Mouse (Mus musculus): ENCODE results near the gene Lbr. TPM values are rescaled to one million over a fixed set of nuclear protein-coding genes. Genes with fewer than 3 reads are reported as not detected.

Gene Lbr
- polyA plus RNA-seq, 1 experiment, result 17.8 TPM

DNA sequence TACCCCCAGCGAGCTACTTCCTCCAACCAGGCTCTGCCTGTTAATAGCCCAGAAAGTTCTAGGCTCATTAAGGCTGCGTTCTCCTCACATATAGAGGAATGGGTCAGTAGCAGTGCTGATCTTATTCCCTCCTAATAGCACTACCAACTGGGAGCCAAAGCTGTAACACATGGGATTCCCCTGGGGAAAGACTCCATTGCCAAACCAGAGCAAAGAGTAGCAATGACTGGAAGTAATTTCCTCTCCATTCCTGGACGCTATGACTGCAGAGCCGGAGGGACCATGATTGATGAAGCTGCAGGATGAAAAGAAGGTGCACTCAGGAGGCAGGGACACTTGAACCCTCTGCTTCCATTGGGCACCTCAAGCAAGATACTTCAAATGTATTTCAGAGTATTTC lies 7.6 kb upstream of the Lbr start:
- Histone ChIP-seq H3K27ac (ENCODE audit: insufficient read depth, low read length) (no peak overlapping the region), H3K4me3 (replicated peaks; ENCODE audit: insufficient read depth, low read depth, low read length) (no peak overlapping the region), H3K4me1 (ENCODE audit: control insufficient read depth, insufficient read depth, low read length) (peaks cover 4% of the 10 kb centered on the region; the same call in 1 of the 2 replicates), H3K27me3 (ENCODE audit: control insufficient read depth, insufficient read depth, low read length) (no peaks in the 10 kb centered on the region)
- no peak for DNase-seq
- WGBS, result 39% methylated on average over 4 of the region's 4 CpGs
- TF ChIP-seq POLR2A (IDR thresholded peaks at IDR 0.05; ENCODE audit: borderline replicate concordance, insufficient read depth, low read length) (no peak), CTCF (IDR thresholded peaks at IDR 0.05; ENCODE audit: borderline replicate concordance, insufficient read depth, low read depth, low read length) (no peak)

DNA sequence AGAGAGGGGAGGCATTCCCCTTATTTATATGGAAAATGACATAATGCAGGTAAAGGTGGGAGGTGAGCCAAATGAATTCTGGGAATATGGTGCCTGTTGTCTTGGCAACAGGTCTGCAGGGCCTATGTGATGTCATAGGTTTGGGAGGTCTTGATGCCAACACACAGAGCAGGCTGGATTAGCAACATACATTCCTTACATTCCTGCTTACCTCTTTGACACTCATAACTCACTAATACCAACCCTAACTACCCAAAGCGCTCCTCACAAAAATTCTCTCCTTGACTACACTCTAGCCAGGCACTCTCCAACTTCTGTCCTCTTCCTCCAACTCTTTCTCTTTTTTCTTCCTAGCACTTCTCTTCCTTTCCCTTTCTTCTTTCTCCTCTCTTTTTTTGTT lies 5.4 kb upstream of the Lbr start:
- DNase-seq, result no peak
- no peak overlapping the region for H3K27ac ChIP-seq (ENCODE audit: insufficient read depth, low read length)
- TF ChIP-seq CTCF (IDR thresholded peaks at IDR 0.05; ENCODE audit: borderline replicate concordance, insufficient read depth, low read depth, low read length) (no peak), POLR2A (IDR thresholded peaks at IDR 0.05; ENCODE audit: borderline replicate concordance, insufficient read depth, low read length) (no peak)
- no peak overlapping the region for H3K4me3 ChIP-seq (replicated peaks; ENCODE audit: insufficient read depth, low read depth, low read length)
- WGBS, result 96% methylated on average over 1 of the region's 1 CpGs
- no peaks in the 10 kb centered on the region for H3K27me3 ChIP-seq (ENCODE audit: control insufficient read depth, insufficient read depth, low read length)
- peaks cover 4% of the 10 kb centered on the region; the same call in 1 of the 2 replicates for H3K4me1 ChIP-seq (ENCODE audit: control insufficient read depth, insufficient read depth, low read length)

DNA sequence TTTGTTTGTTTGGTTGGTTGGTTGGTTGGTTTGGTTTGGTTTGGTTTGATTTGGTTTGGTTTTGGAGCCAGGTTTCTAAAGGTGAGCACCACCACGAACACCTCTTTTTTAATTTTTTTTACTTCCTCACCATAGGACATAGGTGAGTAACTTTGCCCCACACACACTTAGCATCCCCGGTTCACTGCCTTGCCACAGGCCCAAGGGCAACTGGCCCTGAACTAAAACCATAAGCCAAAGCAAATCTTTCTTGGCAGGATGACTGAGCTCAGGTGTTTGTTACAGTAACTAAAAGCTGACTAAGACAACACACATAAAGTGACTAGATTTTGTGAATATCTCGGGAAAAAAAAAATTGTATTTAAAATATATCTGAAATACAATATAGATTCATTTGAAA lies 4.5 kb upstream of the Lbr start:
- 91% methylated on average over 3 of the region's 3 CpGs for WGBS
- H3K27ac ChIP-seq (ENCODE audit: insufficient read depth, low read length), result no peak overlapping the region
- no peaks in the 10 kb centered on the region for H3K27me3 ChIP-seq (ENCODE audit: control insufficient read depth, insufficient read depth, low read length)
- peaks cover 4% of the 10 kb centered on the region; the same call in 1 of the 2 replicates for H3K4me1 ChIP-seq (ENCODE audit: control insufficient read depth, insufficient read depth, low read length)
- no peak for DNase-seq
- H3K4me3 ChIP-seq (replicated peaks; ENCODE audit: insufficient read depth, low read depth, low read length), result no peak overlapping the region
- TF ChIP-seq POLR2A (IDR thresholded peaks at IDR 0.05; ENCODE audit: borderline replicate concordance, insufficient read depth, low read length) (no peak), CTCF (IDR thresholded peaks at IDR 0.05; ENCODE audit: borderline replicate concordance, insufficient read depth, low read depth, low read length) (no peak)

DNA sequence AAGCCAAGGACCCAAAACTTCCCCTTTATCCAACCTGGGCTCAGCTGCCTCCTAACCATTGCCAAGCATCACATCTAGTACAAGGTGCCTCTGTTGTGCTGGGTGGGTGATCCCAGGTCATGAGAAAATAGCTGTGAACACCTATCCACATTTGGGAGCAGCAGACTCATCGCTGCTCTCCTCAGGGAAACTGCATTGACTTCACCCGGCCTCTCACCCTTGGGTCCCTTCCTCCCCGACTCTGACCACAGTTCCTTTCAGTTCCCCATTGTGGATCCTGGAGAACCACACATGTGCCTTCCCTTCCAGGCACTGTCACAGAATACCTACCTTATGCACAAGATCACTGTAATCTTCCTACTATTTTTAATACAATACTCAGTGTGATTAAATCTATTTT lies 2.9 kb upstream of the Lbr start:
- Histone ChIP-seq H3K4me1 (ENCODE audit: control insufficient read depth, insufficient read depth, low read length) (no peaks in the 10 kb centered on the region), H3K27ac (ENCODE audit: insufficient read depth, low read length) (no peak overlapping the region), H3K27me3 (ENCODE audit: control insufficient read depth, insufficient read depth, low read length) (no peaks in the 10 kb centered on the region), H3K4me3 (replicated peaks; ENCODE audit: insufficient read depth, low read depth, low read length) (no peak overlapping the region)
- DNase-seq, result no peak
- TF ChIP-seq CTCF (IDR thresholded peaks at IDR 0.05; ENCODE audit: borderline replicate concordance, insufficient read depth, low read depth, low read length), result no peak
- no peak for TF ChIP-seq POLR2A (IDR thresholded peaks at IDR 0.05; ENCODE audit: borderline replicate concordance, insufficient read depth, low read length)
- WGBS, result 95% methylated on average over 3 of the region's 3 CpGs

DNA sequence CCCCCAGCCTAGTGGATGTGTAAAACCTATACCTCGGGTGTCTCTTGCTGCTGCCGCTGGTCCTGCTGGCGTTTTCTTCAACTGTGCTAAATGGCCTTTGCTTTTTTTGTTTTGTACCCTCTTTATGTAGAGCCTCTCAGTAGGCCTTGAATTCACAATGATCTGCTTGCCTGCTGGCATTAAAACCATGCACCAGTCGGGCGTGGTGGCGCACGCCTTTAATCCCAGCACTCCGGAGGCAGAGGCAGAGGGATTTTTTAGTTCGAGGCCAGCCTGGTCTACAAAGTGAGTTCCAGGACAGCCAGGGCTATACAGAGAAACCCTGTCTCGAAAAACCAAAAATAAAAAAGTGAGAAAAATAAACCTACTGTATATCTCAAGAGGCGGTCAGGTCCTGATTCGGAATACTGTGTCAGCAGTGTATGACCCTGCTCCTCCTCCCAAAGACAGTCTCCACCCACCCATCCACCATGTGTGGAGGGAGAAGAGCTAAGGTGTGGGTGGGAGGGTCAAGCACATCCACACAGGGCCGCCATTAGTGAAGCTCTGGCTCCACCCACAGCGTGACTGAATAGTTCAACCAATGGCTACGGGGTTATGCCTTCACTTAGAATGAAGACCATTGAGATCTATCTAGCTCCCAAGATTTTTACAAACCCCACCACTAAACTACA lies 2.2 kb upstream of the Lbr start:
- H3K27ac ChIP-seq (ENCODE audit: insufficient read depth, low read length), result no peak overlapping the region
- no peaks in the 10 kb centered on the region for H3K27me3 ChIP-seq (ENCODE audit: control insufficient read depth, insufficient read depth, low read length)
- no peak for DNase-seq
- no peak for TF ChIP-seq POLR2A (IDR thresholded peaks at IDR 0.05; ENCODE audit: borderline replicate concordance, insufficient read depth, low read length)
- TF ChIP-seq CTCF (IDR thresholded peaks at IDR 0.05; ENCODE audit: borderline replicate concordance, insufficient read depth, low read depth, low read length), result no peak
- no peaks in the 10 kb centered on the region; the same call in 1 of the 2 replicates for H3K4me1 ChIP-seq (ENCODE audit: control insufficient read depth, insufficient read depth, low read length)
- WGBS, result 91% methylated on average over 15 of the region's 15 CpGs
- H3K4me3 ChIP-seq (replicated peaks; ENCODE audit: insufficient read depth, low read depth, low read length), result no peak overlapping the region

DNA sequence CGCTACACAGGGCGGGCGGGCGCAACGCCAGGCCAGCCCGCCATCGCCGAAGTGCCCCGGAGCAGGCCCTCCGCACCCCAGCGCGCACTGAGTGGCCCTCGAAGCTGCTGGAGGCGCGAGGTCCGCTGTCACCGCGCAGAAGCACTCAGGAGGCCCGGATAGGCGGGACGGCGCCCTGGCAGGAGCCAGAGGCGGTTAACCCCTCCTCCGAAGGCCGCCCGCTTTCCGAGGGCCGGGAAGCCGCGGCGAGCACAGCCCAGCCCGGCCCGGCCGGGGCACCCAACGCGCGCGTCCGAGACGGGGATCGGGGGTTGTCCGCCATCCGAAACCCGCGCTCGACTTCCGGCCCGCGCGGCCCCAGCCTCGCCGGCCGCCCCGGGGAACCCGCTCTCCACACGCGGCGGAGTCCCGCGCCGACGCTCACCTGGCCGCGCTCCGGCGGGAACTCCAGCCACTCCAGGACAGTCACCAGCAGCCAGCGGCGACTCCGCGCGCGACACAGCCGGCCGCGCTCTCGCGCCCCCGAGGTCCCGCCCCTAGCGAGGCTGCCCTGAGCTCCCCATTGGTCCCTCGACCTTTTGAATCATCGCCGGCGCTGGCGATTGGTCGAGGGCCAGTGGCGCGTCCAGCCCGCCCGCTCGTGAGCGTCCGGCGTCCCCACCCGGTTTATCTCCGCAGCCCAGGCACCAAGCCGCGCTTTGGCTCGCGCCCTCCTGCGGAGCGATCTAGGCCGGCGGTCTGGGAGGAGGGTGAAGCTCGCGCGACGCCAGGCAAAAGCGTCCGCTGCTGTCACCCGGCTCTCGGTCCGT lies 778 bp downstream of the Lbr start:
- Histone ChIP-seq H3K4me3 (replicated peaks; ENCODE audit: insufficient read depth, low read depth, low read length) (peak overlapping the region; percentile 95), H3K27ac (ENCODE audit: insufficient read depth, low read length) (peak overlapping the region; percentile 82), H3K27me3 (ENCODE audit: control insufficient read depth, insufficient read depth, low read length) (no peaks in the 10 kb centered on the region), H3K4me1 (ENCODE audit: control insufficient read depth, insufficient read depth, low read length) (peaks cover 2% of the 10 kb centered on the region; the same call in 1 of the 2 replicates)
- WGBS, result under 1% methylated on average over 113 of the region's 113 CpGs
- TF ChIP-seq CTCF (IDR thresholded peaks at IDR 0.05; ENCODE audit: borderline replicate concordance, insufficient read depth, low read depth, low read length) (no peak), POLR2A (IDR thresholded peaks at IDR 0.05; ENCODE audit: borderline replicate concordance, insufficient read depth, low read length) (peak; percentile 81)
- peak; percentile 97 to 98 for DNase-seq

DNA sequence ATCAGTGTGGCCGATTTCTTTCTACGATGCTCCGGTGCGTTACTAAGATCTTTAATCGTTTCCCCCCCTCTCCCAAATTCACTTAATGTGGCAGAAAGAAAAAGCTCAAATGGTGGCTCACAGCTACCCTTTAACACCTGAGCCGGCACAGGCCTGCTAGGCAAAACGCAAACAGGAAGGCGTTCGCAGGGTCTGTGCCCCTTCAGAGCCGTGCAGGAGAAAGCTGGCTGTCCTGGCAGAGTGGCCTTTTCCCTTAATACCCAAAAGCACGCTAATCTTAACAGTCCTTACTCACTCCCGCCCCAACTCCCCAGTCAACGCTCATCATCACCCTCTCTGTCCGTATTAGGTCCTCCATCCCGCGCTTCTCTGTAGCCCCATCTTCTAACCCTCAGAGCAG lies 1.4 kb downstream of the Lbr start:
- WGBS, result under 1% methylated on average over 16 of the region's 16 CpGs
- no peaks in the 10 kb centered on the region for H3K27me3 ChIP-seq (ENCODE audit: control insufficient read depth, insufficient read depth, low read length)
- peak overlapping the region; percentile 62 for H3K27ac ChIP-seq (ENCODE audit: insufficient read depth, low read length)
- DNase-seq, result no peak
- TF ChIP-seq CTCF (IDR thresholded peaks at IDR 0.05; ENCODE audit: borderline replicate concordance, insufficient read depth, low read depth, low read length) (no peak), POLR2A (IDR thresholded peaks at IDR 0.05; ENCODE audit: borderline replicate concordance, insufficient read depth, low read length) (no peak)
- peaks cover 2% of the 10 kb centered on the region; the same call in 1 of the 2 replicates for H3K4me1 ChIP-seq (ENCODE audit: control insufficient read depth, insufficient read depth, low read length)
- peak overlapping the region; percentile 95 for H3K4me3 ChIP-seq (replicated peaks; ENCODE audit: insufficient read depth, low read depth, low read length)

All from cerebellum, adult 2 months (tissue).